Mouse (Mus musculus) C2C12 (cell line): ENCODE data around the gene Elf2.

Experiments
- CEBPB ChIP-seq: IDR thresholded peaks from one replicate; pipeline ENCODE4 v1.6.1; 2011; ENCODE audit warnings: low read depth, mild to moderate bottlenecking, control low read depth, moderate library complexity
- CTCF ChIP-seq: IDR thresholded peaks from one replicate; pipeline ENCODE4 v1.5.1; 2011; ENCODE audit not compliant: control insufficient read depth, insufficient read depth, insufficient read length
- MYOG ChIP-seq: IDR thresholded peaks from one replicate; pipeline ENCODE4 v1.6.1; 2011; ENCODE audit not compliant: control insufficient read depth, insufficient read length; ENCODE audit errors: extremely low read depth
- USF1 ChIP-seq: IDR thresholded peaks from one replicate; pipeline ENCODE4 v1.6.1; 2011; ENCODE audit warnings: low read depth, mild to moderate bottlenecking, control low read depth, moderate library complexity

GRCm38 (mm10) chr3:51327429-51327797 is 13.1 kb downstream of the Elf2 start:
- no peak for TF ChIP-seq CTCF
- TF ChIP-seq CEBPB = no peak
- no peak for TF ChIP-seq USF1
- TF ChIP-seq MYOG = no peak
